Mouse (Mus musculus): Measurements from ENCODE around the gene Wdr59. TPM values are rescaled to one million over a fixed set of nuclear protein-coding genes. Genes with fewer than 3 reads are reported as not detected.

Wdr59 gene
- polyA plus RNA-seq, 1 experiment from 2014 or later, result 2.3 TPM

DNA sequence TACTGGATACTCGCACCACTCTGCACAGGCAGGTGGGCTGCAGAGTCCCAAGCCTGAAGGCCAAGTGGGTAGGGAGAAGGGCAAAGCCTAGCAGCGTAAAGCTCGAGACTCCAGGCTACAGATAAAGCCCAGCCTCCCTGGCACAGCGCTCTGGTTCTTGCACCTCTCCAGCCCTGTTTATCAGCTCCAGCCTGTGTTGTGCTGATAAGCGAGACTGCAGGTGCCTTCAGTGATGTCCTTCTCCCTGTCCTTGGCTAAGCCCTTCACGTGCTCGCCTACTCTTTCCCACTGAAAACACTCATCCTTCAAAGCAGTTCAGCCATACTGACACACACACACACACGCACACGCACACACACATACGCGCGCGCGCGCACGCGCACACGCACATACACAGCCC is 76.3 kb downstream of the Wdr59 start:
- Histone ChIP-seq H3K36me3 (ENCODE audit: insufficient read depth, low read length) (no peaks in the 10 kb centered on the region), H3K4me3 (ENCODE audit: low read depth, low read length) (no peak overlapping the region), H3K9ac (replicated peaks; ENCODE audit: low read depth) (no peak overlapping the region), H3K27ac (ENCODE audit: low read length) (no peak overlapping the region), H3K4me2 (replicated peaks; ENCODE audit: low read depth, low read length) (no peak overlapping the region), H3K27me3 (replicated peaks; ENCODE audit: insufficient read depth, low read length) (no peaks in the 10 kb centered on the region), H3K9me3 (ENCODE audit: low read length) (no peaks in the 10 kb centered on the region), H3K4me1 (ENCODE audit: insufficient read depth, low read depth, low read length) (no peaks in the 10 kb centered on the region)
- WGBS, result 75% methylated on average over 18 of the region's 18 CpGs
- DNase-seq (ENCODE audit: low spot score) (no peak), ATAC-seq (no peak)
- TF ChIP-seq EP300 (IDR thresholded peaks at IDR 0.05) (no peak), CTCF (IDR thresholded peaks at IDR 0.05) (no peak)

GRCm38 (mm10) chr8:111444245-111444644 is 77.6 kb downstream of the Wdr59 start:
- Histone ChIP-seq H3K4me1 (ENCODE audit: insufficient read depth, low read depth, low read length) (no peaks in the 10 kb centered on the region), H3K27me3 (replicated peaks; ENCODE audit: insufficient read depth, low read length) (no peaks in the 10 kb centered on the region), H3K4me2 (replicated peaks; ENCODE audit: low read depth, low read length) (no peak overlapping the region), H3K9me3 (ENCODE audit: low read length) (no peaks in the 10 kb centered on the region), H3K36me3 (ENCODE audit: insufficient read depth, low read length) (no peaks in the 10 kb centered on the region), H3K4me3 (ENCODE audit: low read depth, low read length) (no peak overlapping the region), H3K27ac (ENCODE audit: low read length) (no peak overlapping the region), H3K9ac (replicated peaks; ENCODE audit: low read depth) (no peak overlapping the region)
- no peak for ATAC-seq
- no peak for DNase-seq (ENCODE audit: low spot score)
- WGBS, result 64% methylated on average over 4 of the region's 4 CpGs
- TF ChIP-seq CTCF (IDR thresholded peaks at IDR 0.05), result no peak
- TF ChIP-seq EP300 (IDR thresholded peaks at IDR 0.05), result no peak

GRCm38 (mm10) chr8:111439189-111439588 is 82.7 kb downstream of the Wdr59 start:
- H3K9ac ChIP-seq (replicated peaks; ENCODE audit: low read depth), result no peak overlapping the region
- 13% methylated on average over 9 of the region's 9 CpGs for WGBS
- ATAC-seq, result peak; percentile 35; the same call in 1 of the 2 replicates

DNA sequence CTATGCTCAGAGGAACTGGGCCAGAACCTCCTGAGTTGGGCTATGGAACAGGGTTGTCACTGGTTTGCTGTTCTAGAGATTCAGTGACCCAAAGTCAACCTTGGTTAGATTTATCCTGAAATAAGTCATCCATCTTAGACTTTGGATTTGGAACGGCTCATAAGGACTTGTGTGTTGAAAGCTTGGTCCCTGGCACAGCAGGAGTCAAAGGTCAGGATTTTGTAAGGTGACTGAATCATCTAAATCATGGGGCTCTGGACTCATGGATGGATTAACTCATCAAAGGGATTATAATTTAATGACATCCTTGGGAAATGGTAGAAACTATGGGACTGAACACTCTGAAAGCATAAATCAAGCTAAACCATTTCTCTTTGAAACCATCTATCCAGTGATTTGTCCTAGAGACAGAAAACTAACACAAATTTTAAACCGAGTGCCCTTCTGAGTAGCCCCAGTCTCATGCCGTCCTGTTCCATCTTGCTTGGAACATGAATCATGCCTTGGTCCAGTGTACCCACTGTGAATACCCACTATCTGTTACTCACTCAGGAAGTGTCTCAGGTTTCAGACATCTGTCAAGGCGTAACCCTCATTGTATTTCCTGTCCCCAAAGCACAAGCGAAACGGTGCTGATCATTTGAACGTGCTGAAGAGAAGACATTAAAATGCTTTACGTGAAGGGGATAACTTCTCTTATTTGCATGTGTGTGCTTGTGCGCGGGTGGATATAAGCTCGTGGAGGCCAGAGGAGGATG is 86.6 kb downstream of the Wdr59 start:
- Histone ChIP-seq H3K27ac (ENCODE audit: low read length) (no peak overlapping the region), H3K36me3 (ENCODE audit: insufficient read depth, low read length) (no peaks in the 10 kb centered on the region), H3K9ac (replicated peaks; ENCODE audit: low read depth) (no peak overlapping the region), H3K4me2 (replicated peaks; ENCODE audit: low read depth, low read length) (no peak overlapping the region), H3K4me1 (ENCODE audit: insufficient read depth, low read depth, low read length) (no peaks in the 10 kb centered on the region), H3K4me3 (ENCODE audit: low read depth, low read length) (no peak overlapping the region), H3K27me3 (replicated peaks; ENCODE audit: insufficient read depth, low read length) (no peaks in the 10 kb centered on the region), H3K9me3 (ENCODE audit: low read length) (no peaks in the 10 kb centered on the region)
- 56% methylated on average over 11 of the region's 11 CpGs for WGBS
- no peak for ATAC-seq
- DNase-seq (ENCODE audit: low spot score), result peak; percentile 6
- no peak for TF ChIP-seq CTCF (IDR thresholded peaks at IDR 0.05)
- peak; percentile 37; the same call in 1 of the 2 replicates for TF ChIP-seq EP300 (IDR thresholded peaks at IDR 0.05)

More at GRCm38 (mm10) chr8:111439189-111439588, 82.7 kb downstream of the Wdr59 start:
- TF ChIP-seq EP300 (IDR thresholded peaks at IDR 0.05) (no peak), CTCF (IDR thresholded peaks at IDR 0.05) (peak; percentile 79)
- DNase-seq (ENCODE audit: low spot score), result peak; percentile 85
- Histone ChIP-seq H3K9me3 (ENCODE audit: low read length) (no peaks in the 10 kb centered on the region), H3K4me2 (replicated peaks; ENCODE audit: low read depth, low read length) (no peak overlapping the region), H3K27me3 (replicated peaks; ENCODE audit: insufficient read depth, low read length) (no peaks in the 10 kb centered on the region), H3K36me3 (ENCODE audit: insufficient read depth, low read length) (no peaks in the 10 kb centered on the region), H3K4me3 (ENCODE audit: low read depth, low read length) (no peak overlapping the region), H3K27ac (ENCODE audit: low read length) (no peak overlapping the region), H3K4me1 (ENCODE audit: insufficient read depth, low read depth, low read length) (no peaks in the 10 kb centered on the region)

- Histone ChIP-seq H3K27me3 (replicated peaks; ENCODE audit: insufficient read depth, low read length) (no peaks in the 10 kb centered on the region), H3K4me1 (ENCODE audit: insufficient read depth, low read depth, low read length) (no peaks in the 10 kb centered on the region), H3K9ac (replicated peaks; ENCODE audit: low read depth) (no peak overlapping the region), H3K4me2 (replicated peaks; ENCODE audit: low read depth, low read length) (no peak overlapping the region), H3K36me3 (ENCODE audit: insufficient read depth, low read length) (no peaks in the 10 kb centered on the region), H3K4me3 (ENCODE audit: low read depth, low read length) (no peak overlapping the region), H3K27ac (ENCODE audit: low read length) (no peak overlapping the region), H3K9me3 (ENCODE audit: low read length) (no peaks in the 10 kb centered on the region)
- ATAC-seq (no peak), DNase-seq (ENCODE audit: low spot score) (no peak)
- WGBS, result 92% methylated on average over 9 of the region's 9 CpGs
- TF ChIP-seq CTCF (IDR thresholded peaks at IDR 0.05) (no peak), EP300 (IDR thresholded peaks at IDR 0.05) (no peak)
These were observed 97.2 kb downstream of the Wdr59 start for GRCm38 (mm10) chr8:111424646-111425045.

GRCm38 (mm10) chr8:111424181-111424580 is 97.7 kb downstream of the Wdr59 start:
- 72% methylated on average over 11 of the region's 11 CpGs for WGBS
- H3K4me2 ChIP-seq (replicated peaks; ENCODE audit: low read depth, low read length), result no peak overlapping the region
- no peaks in the 10 kb centered on the region for H3K4me1 ChIP-seq (ENCODE audit: insufficient read depth, low read depth, low read length)
- no peak overlapping the region for H3K4me3 ChIP-seq (ENCODE audit: low read depth, low read length)
- H3K9me3 ChIP-seq (ENCODE audit: low read length), result no peaks in the 10 kb centered on the region
- H3K27me3 ChIP-seq (replicated peaks; ENCODE audit: insufficient read depth, low read length), result no peaks in the 10 kb centered on the region
- TF ChIP-seq CTCF (IDR thresholded peaks at IDR 0.05) (no peak), EP300 (IDR thresholded peaks at IDR 0.05) (no peak)
- ATAC-seq (no peak), DNase-seq (ENCODE audit: low spot score) (no peak)
- H3K36me3 ChIP-seq (ENCODE audit: insufficient read depth, low read length), result no peaks in the 10 kb centered on the region
- no peak overlapping the region for H3K27ac ChIP-seq (ENCODE audit: low read length)
- no peak overlapping the region for H3K9ac ChIP-seq (replicated peaks; ENCODE audit: low read depth)

Measured in lung, postnatal 0 days (tissue).